Mouse (Mus musculus) layer of hippocampus, adult 11-12 months (tissue): ENCODE results near the gene Reps2.

Experiments used
- DNase-seq: peaks from one replicate; pipeline ENCODE4 v3.0.0; 2022; ENCODE audit warnings: low spot score

The Reps2 gene

DNA sequence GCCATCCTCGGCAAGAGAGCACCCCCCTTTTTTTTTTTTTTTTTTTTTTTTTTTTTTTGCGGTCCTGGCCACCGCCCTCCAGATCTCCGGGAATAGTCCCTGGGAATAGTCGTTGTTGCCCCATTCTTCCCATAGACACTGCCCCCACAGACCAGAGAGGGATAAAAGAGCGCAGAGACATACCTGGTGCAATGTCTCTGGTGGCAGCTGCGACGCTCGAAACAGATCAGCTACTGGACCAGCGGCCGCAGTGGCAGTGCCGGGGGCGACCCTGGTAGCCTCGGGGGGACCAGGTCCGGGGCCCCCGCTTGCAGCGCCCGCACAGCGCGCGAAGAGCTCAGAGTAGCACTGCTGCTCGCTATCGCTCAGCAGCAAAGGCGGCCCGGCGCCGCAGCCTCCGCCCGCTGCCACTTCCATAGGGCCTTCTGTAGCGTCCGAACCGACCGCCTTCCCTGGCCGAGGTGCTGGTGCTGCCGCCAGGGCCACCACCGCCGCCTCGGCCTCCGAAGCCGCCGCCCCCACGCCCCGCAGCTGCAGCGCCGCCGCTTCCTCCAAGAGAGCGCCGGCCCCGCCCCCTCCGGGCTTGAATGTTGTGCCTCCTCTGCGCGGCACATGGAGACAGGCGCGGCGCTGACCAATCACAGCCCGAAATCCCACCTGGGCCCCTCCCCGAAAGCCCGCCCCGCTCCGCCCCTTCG lies at the start of gene Reps2:
Gene Reps2, minus strand, starts transcription at position 559 of the 698 bp plus-strand sequence.
- DNase-seq = peak; percentile 73

DNA sequence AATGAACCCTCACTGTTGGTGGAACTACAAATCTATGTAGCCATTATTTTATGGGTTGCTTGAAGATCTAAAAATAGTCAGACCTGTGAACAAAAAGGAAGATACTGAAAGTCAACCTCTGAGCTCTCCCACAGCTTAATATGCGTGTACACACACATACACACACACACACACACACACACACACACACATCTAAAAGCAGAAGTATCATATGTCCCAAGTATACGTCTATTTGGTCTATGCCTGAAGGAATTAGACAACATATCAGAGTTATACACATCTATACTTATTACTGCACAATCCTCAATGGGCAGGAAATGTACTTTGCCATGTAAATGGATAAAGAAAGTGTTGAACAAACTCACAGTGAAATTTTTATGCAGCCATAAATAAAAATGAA lies 47.8 kb upstream of the Reps2 start:
- no peak for DNase-seq

GRCm38 (mm10) chrX:162685394-162685793 lies 41.9 kb upstream of the Reps2 start:
- DNase-seq = no peak

DNA sequence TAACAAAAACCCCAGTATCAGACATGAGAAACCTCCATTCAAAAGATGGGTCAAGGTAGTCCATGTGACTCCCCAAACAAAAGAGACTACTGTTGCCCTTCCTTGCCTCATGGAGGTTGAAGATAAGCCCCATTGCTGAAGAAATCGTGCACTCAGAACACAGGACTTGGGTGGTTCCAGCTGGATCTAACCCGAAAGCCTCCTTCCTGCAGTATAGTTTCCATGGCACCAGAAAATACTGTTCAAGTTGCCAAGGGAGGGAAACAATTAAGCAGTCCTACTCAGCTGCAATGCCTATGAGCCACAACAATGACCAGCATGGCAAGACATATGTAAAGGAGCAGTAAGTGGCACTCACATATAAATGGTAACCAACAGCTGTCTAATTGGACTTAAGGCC lies 36.1 kb upstream of the Reps2 start:
- DNase-seq = no peak

DNA sequence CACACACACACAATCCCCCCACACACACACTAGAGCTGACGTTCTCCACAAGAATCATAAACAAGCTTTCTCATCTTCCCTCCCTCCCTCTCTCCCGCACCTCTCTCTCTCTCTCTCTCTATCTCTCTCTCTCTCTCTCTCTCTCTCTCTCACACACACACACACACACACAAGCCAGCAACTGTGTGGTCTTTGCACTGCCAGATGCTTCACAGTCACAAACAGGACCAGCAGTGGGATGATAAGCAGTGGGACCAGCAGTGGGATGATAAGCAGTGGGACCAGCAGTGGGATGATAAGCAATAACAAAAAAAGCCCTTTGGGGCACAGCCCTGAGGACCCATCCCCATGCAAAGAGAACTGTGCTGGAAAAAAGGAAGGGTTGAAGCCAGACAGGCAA lies 35.4 kb upstream of the Reps2 start:
- no peak for DNase-seq

- DNase-seq = no peak
Measured at GRCm38 (mm10) chrX:162666166-162666565, 22.7 kb upstream of the Reps2 start.

GRCm38 (mm10) chrX:162660182-162660581 lies 16.7 kb upstream of the Reps2 start:
- no peak for DNase-seq

DNA sequence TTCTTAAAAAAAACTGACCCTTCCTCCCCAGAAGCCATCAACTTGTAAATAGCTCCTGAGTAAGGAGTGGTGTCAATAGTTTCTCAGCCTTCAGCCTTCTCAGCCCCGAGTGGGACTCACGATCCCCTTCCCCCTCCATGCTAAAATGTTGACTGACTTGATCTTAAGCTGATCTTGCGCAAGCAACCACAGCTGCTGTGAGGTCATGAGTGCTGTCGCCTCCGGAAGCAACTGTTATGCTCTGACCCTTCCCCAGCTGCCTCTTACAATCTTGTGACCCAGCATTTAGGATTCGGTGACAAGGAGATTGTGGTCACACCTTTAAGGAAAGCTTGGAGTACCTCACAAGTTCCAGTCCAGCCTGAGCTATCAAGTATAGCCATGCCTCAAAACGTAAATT lies 10.1 kb upstream of the Reps2 start:
- no peak for DNase-seq

- DNase-seq = no peak
Measured at GRCm38 (mm10) chrX:162652445-162652844, 9.0 kb upstream of the Reps2 start.

DNA sequence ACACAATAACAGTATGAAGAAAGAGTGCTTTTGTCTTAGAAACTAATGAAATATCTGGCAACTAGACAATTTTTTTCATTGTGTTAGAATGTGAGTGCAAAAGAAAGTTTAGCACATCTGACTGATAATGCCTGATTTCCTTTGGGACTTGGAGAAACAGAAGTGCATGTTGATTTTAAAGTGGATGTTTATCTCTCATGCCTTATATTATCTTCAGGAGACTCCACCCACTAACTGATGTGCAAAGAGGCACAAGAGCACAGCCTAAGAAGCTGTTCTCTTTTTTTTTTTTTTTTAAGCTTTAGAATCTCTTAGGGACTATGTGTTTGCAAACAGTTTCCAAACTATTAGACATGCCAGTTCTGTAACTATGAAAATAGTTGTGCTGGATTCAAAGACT lies 7.7 kb upstream of the Reps2 start:
- no peak for DNase-seq

GRCm38 (mm10) chrX:162643789-162644092 lies 292 bp upstream of the Reps2 start:
- DNase-seq = no peak

DNA sequence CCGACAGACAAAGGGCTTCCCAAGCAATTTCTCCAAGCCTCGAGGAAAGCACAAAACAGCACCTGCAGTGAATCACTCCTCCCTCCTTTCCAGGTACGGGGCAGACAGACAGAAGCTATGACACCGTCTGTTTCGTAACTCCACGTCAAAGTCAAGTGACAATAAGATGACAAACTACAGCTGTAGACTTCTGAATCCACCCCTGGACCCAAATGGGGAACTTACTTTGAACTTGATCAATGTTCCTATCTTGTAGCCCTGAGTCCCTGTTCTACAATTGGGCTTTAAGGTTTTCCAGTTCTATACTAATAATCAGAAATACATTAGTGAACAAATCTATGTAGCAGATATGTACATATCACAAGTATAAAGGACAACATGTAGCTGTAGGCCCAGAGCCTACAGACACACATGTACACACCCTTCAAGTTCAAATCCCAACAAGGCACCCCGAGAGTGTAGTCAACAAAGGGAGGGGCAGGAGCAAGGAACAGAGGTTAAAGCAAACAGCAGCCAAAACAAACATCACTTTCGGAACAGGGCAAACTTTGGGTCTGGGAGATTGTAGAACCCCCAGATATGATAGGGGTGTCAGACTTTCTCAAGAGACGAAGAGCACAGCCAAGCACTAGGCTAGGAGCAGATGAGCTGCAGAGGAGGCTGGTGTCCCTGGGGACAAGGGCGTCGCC lies 903 bp downstream of the Reps2 start:
- no peak for DNase-seq

- no peak for DNase-seq
Measured at GRCm38 (mm10) chrX:162641764-162642163, 1.7 kb downstream of the Reps2 start.

- DNase-seq = no peak
Measured at GRCm38 (mm10) chrX:162635159-162635558, 8.3 kb downstream of the Reps2 start.

DNA sequence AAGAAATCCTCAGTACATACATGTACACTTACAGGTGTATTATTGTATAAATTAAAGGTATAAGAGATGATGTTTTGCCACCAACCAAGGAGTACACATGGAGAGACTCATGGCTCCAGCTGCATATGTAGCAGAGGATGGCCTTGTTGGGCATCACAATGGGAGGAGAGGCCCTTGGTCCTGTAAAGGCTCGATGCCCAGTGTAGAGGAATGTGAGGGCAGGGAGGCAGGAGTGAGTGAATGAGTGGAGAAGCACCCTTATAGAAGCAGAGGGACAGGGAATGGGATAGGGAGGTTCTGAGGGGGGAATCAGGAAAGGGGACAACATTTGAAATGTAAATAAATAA lies 21.4 kb downstream of the Reps2 start:
- no peak for DNase-seq

DNA sequence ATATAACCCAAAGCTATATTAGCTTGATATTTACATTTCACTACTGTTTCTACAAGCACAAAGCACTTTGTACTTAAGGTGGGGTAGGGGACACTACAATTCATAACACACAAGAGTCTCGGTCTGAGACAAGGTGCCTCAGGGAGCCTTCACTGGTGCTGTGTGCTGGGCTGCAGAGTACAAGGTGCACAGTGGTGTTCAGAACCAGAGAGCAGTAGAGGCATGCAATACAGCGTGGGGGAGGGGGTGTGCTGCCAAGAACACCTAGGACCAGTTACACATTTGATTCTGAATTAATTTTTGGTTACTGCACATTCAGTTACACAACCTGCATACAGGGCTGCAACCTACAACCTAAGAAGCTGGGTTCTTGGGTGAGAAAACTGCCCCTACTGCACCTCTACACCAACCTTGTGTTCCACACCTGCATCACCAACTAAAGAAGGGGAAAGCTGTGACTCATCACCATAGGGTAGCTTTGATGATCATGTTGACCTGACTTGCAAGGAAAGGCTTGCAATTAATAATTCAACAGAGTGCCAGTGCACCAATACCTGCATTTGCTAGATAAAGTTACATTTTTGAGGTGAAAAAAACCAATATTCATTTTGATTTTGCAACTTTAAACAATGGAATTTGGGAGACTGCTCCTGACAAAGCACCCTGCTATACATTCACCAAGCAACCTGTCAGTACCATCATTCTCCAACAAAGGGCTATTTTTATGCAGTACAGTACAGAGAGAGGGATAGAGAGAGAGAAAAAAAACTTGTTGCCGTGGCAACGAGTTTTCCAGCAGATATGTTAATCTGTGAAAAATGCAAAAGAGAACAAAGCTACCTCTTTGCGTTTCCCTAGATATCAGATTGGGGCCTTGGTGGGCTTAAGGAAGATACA lies 22.0 kb downstream of the Reps2 start:
- peak; percentile 35 for DNase-seq

GRCm38 (mm10) chrX:162619705-162620104 lies 23.7 kb downstream of the Reps2 start:
- no peak for DNase-seq

DNA sequence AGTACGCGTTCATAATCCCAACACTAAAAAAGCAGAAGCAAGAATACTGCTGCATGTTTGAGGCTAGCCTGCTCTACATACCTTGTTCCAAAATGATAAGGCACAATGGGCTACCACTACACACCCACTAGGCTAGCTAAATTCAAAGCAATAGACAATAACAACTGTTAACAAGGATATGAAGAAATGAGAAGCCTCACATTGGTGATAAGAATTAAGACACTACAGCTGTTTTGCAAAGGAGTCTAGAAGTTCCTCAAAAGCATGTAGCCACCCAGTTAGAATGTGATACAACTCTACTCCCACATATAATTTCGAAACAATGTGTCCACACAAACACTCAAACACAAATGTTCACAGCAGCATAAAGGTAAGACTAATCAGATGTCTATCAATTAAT lies 24.9 kb downstream of the Reps2 start:
- no peak for DNase-seq

GRCm38 (mm10) chrX:162606113-162606512 lies 37.3 kb downstream of the Reps2 start:
- no peak for DNase-seq

DNA sequence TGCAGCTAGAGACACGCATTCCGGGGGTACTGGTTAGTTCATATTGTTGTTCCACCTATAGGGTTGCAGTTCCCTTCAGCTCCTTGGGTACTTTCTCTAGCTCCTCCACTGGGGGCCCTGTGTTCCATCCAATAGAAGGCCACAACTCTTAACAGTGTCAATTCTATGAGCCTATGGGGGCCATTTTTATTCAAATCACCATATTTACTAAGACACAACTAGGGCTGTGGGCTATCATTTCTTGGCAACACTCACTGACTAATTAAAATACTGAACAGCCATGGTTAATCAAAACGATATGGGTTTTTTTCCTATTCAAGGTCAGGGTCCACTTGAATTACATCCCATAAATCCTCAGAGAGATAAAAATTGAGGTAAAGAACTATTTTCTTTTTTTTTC lies 43.8 kb downstream of the Reps2 start:
- no peak for DNase-seq

DNA sequence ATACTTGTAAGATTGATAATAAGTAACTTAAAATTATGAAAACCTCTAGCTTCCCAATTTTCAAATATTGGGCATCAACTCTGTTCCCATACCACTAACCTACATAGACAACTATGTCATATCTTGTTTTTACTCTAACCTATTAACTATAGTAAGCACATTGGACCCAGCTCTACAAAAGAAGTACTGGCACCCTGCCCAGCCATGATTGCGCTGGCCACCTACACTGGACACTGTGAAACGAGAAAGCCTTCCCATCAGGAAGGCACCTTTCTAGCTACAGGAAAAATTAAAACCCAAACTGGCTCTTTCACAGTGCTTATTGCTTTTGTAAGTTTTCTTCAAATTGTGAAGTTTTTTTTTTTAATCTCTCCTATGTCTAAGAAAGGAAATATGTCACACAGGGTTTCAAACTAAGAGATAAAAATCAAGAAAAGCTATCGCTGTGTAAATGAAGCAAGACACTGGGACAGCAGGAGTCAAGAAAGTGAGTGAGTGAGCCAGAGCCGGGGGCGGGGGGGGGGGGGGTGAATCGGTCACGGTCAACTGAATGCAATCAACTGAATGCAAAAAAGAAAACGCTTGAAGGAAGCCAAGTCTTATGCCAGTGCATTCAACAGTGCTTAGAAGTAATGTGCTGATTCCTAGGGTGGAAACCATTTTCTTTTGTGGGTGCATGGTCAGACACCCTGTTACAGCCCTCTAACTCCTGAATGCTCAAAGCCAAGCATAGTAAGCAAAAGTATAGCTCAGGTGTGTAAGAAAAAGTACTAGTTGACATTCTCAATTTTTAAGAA lies 52.2 kb downstream of the Reps2 start:
- no peak for DNase-seq

DNA sequence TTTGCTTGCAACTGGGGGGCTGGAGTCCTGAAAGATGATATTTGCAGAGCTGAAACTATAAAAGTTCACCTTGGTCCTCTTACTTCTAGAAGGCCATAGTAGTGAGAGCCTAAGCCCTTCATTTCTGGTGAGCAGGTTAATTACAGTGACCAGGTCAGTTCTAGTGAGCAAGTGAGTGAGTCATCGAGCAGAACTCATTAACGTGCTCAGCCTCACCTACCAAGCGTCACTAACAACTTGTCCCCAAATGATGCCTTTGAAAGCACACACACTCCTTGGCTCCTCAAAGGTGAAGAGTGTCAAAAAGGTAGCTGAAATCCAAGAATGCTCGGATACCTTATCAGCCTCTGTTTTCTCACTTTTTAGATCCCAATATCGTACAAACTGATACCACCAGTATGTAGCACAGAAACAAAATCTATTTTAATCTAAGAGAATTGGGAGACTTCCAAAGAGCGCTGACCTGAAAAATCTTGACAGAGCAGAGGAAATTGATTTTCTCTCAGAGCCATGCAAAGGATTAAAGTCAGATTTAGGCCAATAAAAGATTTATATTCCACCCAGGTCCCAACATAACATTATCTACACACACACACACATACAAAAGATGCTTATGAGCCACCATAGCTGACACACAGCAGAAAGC lies 53.2 kb downstream of the Reps2 start:
- DNase-seq = no peak
